Mouse (Mus musculus) layer of hippocampus, adult 9-11 months (tissue): ENCODE measurements around the gene Hbq1b.

Source experiments
- DNase-seq: peaks from one replicate; pipeline ENCODE4 v3.0.0; 2022

Gene Hbq1b

DNA sequence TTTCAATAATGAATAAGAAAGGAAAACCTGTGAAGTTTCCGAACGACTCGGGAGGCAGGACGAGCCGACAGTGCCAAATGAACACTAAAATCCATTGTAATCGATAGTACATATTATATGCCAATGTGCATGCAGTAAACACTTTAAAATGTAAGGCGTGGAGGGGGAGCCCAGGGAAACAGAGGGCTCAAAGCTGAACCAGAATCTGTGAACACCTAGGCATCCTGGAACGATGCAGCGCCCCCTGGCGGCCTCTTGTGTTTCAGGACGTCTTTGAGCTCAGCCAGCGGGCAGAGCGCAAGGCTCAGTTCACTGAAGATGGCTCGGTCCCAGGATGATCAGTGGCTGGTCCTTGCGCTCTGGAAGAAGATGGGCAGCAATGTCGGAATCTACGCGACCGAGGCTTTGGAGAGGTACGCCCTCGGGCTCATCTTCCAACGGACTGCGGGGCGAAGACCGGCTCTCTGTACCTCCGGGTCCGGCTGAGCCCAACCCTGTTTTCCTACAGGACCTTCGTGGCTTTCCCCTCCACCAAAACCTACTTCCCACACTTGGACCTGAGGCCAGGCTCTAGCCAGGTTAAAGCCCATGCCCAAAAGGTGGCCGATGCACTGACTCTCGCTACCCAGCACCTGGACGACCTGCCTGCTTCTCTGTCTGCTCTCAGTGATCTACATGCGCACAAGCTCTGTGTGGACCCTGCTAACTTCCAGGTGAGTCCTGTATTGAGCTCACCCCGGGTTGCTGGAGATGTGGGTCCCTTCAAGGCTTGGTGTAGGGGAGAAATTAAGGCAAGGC lies at the start of gene Hbq1b:
Gene Hbq1b (plus strand): TSS at position 271 of the 798 bp plus-strand sequence.
- peak; percentile 65 for DNase-seq

GRCm38 (mm10) chr11:32237411-32237795 lies 49.4 kb upstream of the Hbq1b start:
- no peak for DNase-seq

DNA sequence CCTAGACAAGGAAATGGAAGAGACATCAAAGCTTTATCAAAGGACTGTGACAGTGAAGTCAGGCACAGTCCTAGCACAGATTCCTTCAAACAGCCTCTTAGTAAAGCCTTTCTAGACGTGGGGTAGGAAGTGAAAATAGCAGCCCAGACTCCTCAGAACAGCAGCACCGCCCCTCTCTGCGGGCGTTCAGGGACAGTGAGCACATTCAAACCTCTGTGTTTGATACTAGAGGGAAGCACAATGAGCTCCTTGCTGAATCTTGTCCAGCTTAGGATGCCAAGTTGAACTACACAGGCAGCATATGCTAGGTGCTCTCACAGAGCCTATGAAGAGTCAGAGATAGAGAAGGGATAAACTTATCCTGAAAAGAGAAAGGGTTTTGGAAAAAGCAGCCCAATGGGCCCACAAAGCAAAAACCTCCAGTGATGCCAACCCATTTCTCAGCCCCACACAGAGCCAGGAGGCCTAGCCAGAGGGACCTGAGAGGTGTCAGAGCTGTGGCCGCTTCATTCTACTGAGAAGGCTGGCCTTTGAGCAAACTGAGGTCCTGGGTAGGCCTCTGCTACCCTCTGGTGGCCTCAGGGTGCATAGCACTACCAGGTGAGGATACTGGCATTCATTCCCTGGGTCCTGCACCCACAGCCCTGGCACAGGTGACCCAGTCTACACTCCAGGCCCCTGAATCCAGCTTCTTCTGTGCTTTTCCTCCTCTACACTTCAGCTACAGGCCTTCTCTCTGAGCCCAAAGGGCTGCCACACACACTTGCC lies 48.5 kb upstream of the Hbq1b start:
- peak; percentile 65 for DNase-seq

DNA sequence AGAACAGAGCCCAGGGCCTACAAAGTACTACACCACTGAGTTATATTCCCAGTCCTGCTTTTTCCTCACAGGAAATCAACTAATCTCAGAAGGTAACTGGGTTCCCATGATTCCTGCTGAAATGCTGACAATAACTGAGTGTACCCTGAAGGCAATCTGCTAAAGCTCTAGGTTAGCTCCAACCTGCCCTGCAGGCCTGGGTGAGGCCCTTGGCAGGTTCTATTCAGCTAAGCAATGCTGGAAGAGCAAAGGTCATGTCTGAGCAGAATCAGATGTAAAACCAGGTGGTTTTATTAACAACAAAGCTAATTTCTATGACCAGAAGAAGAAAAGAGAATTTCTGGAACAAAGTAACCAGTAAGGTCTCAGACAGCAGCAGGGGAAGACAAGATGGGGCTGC lies 45.4 kb upstream of the Hbq1b start:
- DNase-seq = no peak

DNA sequence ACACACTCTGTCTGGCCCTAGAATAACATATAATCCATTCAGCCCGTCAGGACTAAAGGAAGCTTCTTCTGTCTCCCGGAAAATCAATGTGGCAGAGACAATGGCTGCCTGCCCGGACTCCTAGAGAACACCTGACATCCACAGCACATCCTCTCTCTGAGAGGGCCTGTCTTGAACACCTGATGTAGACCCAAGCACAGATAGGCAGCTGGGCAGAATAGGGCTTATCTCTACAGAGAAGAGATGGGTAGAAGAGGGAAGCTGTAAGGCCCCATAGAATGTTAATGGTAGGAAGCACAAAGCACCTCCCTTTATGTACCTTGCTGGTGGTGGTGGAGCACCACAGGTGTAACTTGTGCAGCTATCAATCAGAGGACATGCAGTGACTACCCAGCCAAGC lies 44.6 kb upstream of the Hbq1b start:
- DNase-seq = no peak

DNA sequence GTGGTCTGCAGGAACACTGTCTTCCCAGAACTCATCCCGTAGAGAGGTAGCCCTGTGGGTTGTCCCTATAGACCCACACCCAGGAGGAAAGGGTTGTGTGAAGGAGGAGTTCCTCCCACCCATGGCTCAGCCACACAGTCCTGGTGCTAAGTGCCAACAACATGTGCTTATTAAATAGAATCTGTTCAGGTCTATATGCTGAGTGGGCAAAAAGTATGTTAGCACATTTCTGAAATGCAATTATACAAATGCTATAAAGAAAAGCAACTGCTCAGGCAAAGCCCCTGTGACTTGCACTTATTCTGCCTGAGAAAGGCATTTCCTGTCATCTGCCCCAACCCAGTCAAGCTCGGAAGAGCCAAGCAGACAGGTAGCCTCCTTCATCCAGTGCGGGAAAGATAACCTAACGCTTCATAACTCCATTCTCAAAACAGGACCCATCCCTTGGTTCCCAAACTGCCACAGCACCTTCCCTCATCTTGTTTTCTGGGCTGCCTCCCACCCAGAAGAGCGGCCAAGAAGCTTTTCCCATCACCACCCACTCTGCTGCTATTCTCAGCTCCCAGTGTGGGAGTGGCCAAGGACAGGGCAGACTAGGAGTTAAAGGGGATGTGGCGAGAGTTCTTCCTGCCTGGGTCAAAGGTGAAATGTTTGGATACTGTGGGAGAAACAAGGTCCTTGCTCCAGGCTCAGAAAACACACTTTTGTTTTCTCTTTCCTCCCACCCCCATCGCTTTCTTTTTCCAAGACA lies 43.4 kb upstream of the Hbq1b start:
- no peak for DNase-seq

GRCm38 (mm10) chr11:32244064-32244463 lies 42.7 kb upstream of the Hbq1b start:
- no peak for DNase-seq

- no peak for DNase-seq
Observed at GRCm38 (mm10) chr11:32244617-32245016, 42.1 kb upstream of the Hbq1b start.

- DNase-seq = no peak
Observed at GRCm38 (mm10) chr11:32245614-32246013, 41.2 kb upstream of the Hbq1b start.

- no peak for DNase-seq
Observed at GRCm38 (mm10) chr11:32247068-32247467, 39.7 kb upstream of the Hbq1b start.

DNA sequence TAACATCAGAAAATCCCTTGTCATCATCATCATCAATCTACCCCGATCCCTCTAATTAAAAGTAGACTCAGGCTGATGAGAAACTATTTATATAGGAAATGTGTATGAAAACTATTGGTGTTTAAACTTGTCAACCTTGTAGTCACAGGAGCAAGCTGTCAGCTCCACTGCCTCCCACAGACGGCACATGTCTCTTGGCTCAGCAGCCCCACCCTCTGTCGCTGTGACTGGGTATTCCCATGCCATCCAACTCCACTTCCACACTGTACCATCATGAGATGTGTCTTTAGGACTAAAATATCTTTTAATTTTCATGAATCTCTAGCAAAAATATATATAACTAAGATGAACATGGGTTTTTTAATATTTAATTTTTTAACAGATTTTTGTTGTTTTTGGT lies 38.4 kb upstream of the Hbq1b start:
- DNase-seq = no peak

GRCm38 (mm10) chr11:32250880-32251763 lies 35.6 kb upstream of the Hbq1b start:
- no peak for DNase-seq

- no peak for DNase-seq
Observed at GRCm38 (mm10) chr11:32253121-32253520, 33.6 kb upstream of the Hbq1b start.

DNA sequence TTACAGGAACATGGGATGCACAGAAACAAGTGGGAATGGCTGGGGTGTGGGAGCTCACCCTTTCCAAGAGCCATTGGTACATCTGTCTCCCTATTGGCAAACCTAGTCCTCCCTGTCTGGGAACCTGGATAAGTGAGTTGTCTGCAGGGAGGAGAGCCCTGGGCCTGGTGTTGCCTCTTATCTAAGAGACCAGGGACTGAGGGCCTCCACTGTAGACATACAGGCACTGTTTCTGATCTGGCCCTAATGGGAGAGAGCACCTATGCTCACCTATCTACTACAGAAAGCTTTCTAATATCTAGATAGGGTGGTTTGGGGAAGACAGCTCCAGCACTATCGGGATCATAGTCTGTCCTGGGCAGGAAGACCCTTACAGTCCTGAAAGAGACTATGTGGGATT lies 30.6 kb upstream of the Hbq1b start:
- no peak for DNase-seq

DNA sequence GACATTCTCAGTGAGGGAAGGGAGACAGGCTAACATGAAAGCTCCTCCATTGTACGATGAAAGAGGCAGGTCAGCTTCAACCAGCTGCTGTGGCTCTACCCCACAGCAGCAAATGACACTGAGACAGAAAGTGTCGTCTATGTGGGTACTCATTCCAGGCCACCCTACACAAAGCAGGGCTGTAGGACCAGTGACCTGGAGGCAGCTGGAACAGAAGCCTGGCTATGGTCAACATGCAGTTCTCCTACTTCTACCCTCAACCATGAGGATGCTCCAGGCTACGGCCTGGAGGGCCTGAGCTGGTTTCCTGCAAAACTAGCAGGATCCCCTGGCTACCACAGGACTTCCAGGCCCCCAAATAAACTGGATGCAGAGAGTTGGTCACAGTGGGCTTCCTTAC lies 30.2 kb upstream of the Hbq1b start:
- DNase-seq = no peak

GRCm38 (mm10) chr11:32262674-32263415 lies 23.9 kb upstream of the Hbq1b start:
- no peak for DNase-seq

- no peak for DNase-seq
Observed at GRCm38 (mm10) chr11:32265117-32265738, 21.5 kb upstream of the Hbq1b start.

DNA sequence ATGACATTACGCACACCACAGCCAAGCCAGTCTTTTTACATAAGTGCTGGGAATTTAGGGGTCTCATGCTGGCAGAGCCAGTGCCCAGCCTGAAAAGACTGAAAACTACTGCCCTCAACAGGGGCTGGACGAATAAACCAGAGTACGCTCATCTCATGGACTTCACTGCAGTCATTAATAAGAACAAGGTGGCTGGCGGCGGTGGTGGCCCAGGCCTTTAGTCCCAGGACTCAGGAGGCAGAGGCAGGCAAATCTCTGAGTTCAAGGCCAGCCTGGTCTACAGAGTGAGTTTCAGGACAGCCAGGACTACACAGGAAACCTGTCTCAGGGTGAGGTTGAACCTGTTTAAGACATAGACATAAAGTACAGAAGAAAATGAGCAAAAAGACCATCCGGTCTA lies 20.6 kb upstream of the Hbq1b start:
- no peak for DNase-seq

GRCm38 (mm10) chr11:32266776-32267175 lies 20.0 kb upstream of the Hbq1b start:
- no peak for DNase-seq

- peak; percentile 96 for DNase-seq
Observed at GRCm38 (mm10) chr11:32267188-32267884, 19.4 kb upstream of the Hbq1b start, which contains the start of gene Nprl3. Gene Nprl3, minus strand, starts transcription at chr11:32267707.

DNA sequence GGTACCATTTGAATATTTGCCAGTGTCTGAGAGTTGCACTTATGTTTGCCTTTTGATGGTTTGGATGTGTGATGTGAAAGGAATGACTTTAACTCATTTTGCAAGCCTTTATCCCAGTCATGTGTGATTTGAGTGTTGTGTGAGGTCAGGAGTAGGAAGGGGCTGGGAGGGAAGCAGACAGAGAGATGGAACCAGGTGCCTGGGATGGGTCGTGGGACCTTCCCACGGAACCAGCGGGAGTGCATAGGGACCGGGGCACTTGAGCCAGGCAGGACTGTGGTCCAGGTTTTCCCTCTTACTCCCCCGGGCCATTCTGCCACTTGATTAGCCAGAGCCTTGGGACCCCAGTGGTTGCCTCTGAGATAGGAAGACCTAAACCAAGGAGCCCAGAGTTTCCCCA lies 18.8 kb upstream of the Hbq1b start:
- no peak for DNase-seq
